Mouse (Mus musculus) pancreas, adult 10 weeks (tissue): ENCODE measurements around the gene Ssb. TPM values are rescaled to one million over a fixed set of nuclear protein-coding genes. Genes with fewer than 3 reads are reported as not detected.

Experiments
- polyA plus RNA-seq: library from polyadenylated mRNA; stranded (reverse); fragments of 350-450 nt; fragmentation: Illumina TruSeq; extraction: RNeasy Lipid Tissue Mini Kit (QIAGEN cat#74804); gene quantifications from one replicate; pipeline ENCODE4 v1.2.3, GENCODE M21; 2015; ENCODE audit warnings: low read depth, low replicate concordance; ENCODE audit not compliant: insufficient read depth

Gene Ssb
- 35.4 TPM for polyA plus RNA-seq

DNA sequence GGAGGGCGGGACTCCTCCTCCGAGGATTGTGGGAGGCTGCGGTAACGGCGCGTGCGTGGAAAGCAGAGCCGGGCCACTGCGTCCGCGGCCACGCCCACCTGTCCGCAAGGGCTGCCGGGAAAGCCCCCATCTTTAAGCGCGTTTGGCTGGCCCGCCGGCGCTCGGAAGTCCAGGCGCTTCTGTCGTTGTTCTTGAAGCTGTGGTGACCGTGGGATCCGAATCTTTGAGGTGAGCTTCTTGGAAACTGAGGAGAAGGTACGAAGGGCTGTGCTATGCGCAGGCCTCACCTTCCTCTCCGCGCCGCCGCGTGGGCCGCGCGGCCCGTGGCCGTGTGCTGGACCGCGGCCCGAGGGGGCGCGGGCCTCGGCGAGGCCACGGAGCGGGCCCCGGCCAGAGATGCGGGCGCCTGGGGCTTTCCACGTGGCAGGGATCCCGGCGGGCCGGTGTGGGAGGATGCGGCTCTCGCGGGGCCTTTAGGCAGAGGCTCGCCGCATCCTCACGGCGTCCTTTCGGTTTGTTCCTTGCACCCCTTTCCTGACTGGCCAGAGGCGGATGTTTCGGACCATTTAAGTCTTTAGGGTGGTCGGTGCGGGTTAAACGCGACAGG lies at the start of gene Ssb:
Gene Ssb, plus strand, starts transcription at position 78 of the 607 bp plus-strand sequence.

DNA sequence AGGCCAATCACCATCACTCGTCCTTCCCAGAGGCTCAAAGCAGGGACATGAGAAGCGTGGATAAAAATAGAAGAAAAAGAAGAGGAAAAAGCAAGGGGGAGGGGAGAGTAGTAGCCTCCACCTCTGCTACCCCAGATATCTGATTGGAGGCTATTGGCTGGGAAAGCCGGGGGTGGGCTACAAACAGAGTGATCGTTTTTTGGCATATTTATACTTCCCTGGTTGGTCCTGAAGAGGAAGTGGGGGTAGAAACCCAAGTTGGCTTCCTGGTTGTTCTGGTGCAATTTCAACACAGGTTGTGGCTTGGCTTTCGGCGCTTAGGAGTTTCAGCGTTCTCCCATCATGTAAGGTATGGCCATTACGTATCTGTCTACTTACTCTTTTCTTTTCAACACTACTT lies 39.7 kb upstream of the Ssb start, which contains the start of gene Klhl23:
Gene Klhl23, plus strand, starts transcription at position 234 of the 400 bp plus-strand sequence.

DNA sequence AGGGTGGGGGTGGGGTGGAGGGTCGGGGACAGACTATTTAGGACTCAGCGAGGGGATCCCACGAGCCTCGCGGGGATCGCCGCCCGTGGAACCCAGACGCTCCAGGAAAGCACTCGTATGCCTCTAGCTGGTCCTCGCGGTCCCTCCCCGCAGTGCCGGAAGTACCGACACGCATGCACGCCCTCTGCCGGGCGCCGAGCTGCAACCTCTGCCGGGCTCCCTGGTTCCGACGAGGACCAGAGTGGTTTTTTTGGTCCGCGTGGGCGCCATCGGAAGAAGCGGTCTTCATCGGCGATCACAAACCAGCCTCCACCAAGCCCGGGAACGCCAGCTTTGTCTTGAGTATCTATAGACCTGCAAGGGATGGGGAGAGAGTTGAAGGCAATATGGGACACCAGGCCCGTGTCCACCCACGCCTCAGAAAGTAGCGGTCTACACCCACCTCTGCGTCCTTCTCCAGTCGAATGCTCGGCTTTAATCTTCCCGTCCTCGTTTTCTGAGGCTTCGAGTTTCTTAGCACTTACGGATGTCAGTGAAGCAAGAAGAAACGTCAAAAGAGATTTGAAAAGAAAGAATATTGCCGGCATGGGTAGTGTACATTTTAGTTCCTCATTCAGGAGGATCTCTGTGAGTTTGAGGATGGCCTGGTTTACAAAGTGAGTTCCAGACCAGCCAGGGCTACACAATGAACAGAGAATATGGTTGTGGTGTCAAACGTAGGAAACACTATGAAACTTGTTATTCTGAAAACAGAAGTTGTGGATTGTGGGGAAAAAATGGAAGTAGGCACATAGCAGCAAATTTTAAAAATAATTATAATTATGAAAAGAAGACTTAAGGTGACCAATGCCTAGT lies 24.3 kb downstream of the Ssb start, which contains the start of gene Mettl5:
Gene Mettl5, minus strand, starts transcription at position 165 of the 855 bp plus-strand sequence.

DNA sequence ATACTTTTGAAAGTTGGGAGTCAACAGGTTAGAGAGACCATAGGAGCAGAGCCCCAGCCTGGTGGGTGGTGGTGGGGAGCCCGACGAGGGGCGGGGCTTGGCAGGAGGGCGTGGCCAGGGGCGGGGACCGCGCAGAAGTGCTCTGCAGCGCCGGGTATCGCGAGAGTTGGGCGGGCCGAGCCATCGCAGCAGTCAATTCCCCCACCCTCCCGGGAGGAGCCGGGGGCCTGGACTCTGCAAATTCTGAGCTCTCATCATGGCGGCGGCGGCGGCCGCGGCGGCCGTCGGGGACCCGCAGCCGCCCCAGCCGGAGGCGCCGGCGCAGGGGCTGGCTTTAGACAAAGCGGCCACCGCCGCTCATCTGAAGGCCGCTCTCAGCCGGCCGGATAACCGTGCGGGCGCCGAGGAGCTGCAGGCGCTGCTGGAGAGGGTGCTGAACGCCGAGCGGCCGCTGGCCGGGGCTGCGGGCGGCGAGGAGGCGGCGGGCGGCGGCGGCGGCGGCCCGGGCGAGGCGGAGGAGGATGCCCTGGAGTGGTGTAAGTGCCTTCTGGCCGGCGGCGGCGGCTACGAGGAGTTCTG lies 35.8 kb downstream of the Ssb start, which contains the start of gene Ubr3:
Gene Ubr3, plus strand, starts transcription at position 208 of the 579 bp plus-strand sequence.

Other genes with a start within 250 kb of the Ssb start
- 1.5 TPM for gene Bbs5, start 214.4 kb upstream of the Ssb start, polyA plus RNA-seq
- gene Klhl41, start 191.4 kb upstream of the Ssb start, polyA plus RNA-seq = not detected
- gene Fastkd1, start 148.0 kb upstream of the Ssb start, polyA plus RNA-seq = 4.3 TPM
- gene Ppig, start 139.0 kb upstream of the Ssb start, polyA plus RNA-seq = 8.6 TPM
- not detected for gene Ccdc173, start 72.0 kb upstream of the Ssb start, polyA plus RNA-seq
- 3.7 TPM for gene Phospho2, start 71.9 kb upstream of the Ssb start, polyA plus RNA-seq
- 0.74 TPM for gene Klhl23, start 39.6 kb upstream of the Ssb start, polyA plus RNA-seq
- 3.0 TPM for gene Mettl5, start 24.1 kb downstream of the Ssb start, polyA plus RNA-seq
- gene Ubr3, start 35.7 kb downstream of the Ssb start, polyA plus RNA-seq = 10.1 TPM
- not detected for gene Myo3b, start 177.6 kb downstream of the Ssb start, polyA plus RNA-seq